Mouse (Mus musculus) frontal cortex, postnatal 36 days (tissue): ENCODE data around the gene Tmem33.

Experiments used
- DNase-seq, 2 experiments: peaks; one replicate each; pipeline ENCODE4 v3.0.0; 2022; ENCODE audit warnings: low spot score in 2 of 2

Tmem33 gene

DNA sequence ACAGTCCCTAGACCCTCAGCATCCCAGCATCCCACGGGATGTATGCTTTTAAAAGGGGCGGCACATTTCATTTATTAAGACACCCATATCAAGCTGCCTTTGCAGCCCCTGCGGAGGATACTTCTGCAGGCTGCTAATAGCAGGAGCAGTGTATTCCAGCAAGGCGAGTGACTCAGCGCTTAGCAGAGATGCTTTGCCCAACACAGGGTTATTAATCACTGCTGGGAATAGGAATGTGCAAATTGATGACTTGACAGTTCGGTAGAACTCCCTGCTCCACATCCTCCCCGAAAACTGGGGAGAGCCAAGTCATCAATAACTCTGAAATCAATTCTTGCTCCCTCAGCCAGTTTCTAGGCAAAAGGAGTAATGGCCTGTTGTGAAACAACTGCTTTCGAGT is 4.7 kb upstream of the Tmem33 start:
- no peak for DNase-seq

- peak in 1 of 2 experiments; percentile 28 for DNase-seq
These were observed 1.9 kb upstream of the Tmem33 start for GRCm38 (mm10) chr5:67258473-67258872.

DNA sequence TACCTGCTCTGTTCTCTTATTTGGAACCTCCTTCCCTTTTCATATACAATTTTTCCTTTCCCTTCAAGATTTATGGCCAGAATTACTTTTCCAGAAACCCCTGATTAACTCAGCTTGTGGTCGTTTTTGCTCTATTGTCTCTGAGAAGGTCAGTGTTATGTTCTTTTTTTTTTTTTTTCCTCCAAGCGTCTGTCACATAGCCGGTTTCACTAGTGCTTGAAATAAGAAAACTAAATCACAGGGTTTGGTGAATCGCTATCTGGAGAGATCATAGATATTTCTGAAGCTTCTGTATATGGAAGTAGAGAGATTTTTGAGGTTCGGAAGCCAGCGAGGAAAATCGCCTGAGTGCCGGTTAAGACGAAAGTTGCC is 220 bp upstream of the Tmem33 start:
- DNase-seq: no peak

DNA sequence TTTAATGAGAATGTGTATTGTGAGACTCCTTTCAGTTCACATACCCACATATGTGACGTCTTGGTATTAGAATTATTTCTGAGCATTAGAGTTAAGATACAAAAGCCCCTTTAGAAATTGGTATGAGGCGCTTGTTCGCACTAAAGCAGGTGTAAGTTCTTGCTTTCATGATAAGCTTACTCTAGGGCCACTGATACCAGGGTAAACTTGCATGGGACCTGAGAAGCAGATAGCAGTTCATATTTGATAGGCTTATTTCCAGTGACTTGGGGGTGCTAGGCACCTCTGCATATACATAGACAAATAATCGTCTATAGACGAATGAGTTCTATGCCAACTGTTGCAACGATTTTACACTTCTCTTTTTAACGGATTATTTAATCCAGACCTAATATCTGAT is 2.6 kb downstream of the Tmem33 start:
- no peak for DNase-seq

- no peak for DNase-seq
These were observed 5.7 kb downstream of the Tmem33 start for GRCm38 (mm10) chr5:67266106-67266505.

GRCm38 (mm10) chr5:67269309-67269708 is 8.9 kb downstream of the Tmem33 start:
- no peak for DNase-seq

DNA sequence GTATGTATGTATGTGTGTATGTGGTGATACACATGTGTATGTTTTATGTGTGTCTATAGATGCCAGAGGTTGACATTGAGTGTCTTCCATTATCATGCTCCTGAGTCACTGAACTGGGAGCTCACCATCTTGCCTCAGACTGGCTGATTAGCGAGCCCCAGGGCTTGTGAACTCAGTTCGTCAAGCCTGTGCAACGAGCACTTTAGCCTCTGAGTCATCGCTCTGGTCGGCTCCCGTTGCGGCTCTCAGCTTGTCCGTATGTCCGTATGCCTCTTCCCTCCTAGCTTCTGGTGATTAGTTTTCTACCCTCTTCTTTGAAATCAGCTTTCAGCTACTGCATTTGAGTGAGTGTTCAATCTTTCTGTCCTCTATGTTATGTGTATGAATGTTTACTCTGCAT is 19.0 kb downstream of the Tmem33 start:
- DNase-seq: no peak

DNA sequence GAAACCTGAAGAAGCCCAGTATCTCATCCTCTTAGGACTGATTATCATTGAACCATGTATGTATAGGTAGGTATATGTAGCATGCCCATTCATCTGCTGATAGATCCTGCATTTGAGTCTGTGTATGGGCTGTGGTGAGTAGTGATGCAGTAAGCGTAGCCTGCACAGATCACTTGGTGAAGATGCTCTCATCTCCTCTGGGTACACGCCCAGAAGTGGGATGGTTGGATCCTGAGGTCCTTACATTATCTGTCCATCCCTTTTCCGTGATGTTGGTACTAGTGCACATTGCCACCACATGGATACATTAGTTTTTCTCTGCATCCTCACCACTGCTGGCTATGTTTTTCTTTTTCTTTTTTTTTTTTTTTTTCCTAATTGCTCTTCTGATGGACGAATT is 19.5 kb downstream of the Tmem33 start:
- no peak for DNase-seq

DNA sequence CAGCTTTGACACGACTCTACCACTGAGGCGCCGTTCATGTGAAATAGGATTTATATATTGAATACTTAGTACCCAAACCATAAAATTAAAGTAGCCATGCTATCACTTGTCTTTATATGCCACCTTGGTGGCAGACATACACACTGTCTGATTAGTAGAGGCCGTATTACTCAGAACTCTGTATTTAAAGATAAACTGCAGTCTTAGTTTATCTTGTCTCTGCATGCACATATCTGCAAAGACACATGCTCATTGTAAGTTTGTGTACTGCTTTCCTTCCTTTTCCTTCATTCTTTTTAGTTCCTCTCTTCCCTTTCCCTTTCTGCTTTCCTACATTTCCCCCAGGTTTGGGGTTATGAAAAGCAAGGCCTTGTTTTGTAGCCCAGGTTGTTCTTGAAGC is 20.0 kb downstream of the Tmem33 start:
- DNase-seq: no peak

GRCm38 (mm10) chr5:67295029-67295428 is 34.7 kb downstream of the Tmem33 start:
- DNase-seq: no peak

DNA sequence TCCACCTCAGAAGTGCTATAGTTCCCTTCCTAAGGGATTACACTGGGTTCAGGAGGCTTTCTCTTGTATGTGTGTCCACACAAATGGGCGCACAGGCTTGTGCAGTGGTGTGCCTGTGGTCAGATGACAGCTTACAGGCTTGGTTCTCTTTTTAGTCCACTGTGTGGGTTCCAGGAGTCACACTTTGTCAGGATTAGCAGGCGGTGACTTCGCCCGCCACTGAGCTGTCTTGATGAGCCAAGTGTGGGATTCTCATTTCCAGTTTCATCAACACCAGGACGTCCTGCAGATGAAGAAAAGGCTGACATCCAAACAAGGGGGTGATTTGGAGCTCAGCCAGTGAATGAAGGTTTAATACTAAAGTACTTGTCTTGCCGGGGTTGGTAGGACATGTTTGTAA is 35.3 kb downstream of the Tmem33 start:
- DNase-seq: peak in 1 of 2 experiments; percentile 10

GRCm38 (mm10) chr5:67296171-67296570 is 35.8 kb downstream of the Tmem33 start:
- no peak for DNase-seq

DNA sequence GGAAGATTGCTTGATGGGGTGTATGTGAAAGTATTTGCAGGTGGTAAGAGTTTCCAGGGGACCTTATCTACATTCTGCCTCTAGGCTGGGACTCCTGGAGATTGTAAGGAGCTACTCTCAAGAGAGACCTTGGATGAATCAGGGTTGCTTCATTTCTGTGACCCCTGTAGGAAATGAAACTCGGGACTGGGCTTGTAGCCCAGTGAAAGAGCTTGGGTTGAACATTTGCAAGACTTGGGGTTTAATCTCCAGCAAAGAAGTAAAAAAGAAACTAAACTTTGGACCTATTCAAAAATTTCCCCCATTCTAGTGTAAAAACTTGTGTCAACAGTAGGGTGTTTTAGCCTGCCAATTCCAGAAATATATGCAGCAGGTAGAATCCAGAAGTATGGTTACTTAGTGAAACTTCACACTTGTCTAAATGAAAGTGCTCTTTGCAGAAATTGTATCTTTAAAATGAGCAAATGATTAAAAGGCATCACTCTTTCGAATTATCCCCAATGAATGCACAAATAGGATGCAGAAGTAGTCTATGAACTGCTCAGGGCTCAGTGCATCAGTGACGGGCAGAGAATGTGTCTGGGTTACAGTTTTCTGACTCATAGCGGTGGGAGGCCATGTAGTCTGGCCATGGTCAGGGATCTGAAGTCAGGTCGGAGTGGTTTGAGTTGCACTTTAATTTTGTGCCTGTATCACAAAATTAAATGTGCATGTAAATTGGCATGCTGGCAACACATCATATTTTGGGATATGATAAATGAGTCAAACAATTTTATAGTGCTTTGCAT is 36.9 kb downstream of the Tmem33 start:
- DNase-seq: no peak

DNA sequence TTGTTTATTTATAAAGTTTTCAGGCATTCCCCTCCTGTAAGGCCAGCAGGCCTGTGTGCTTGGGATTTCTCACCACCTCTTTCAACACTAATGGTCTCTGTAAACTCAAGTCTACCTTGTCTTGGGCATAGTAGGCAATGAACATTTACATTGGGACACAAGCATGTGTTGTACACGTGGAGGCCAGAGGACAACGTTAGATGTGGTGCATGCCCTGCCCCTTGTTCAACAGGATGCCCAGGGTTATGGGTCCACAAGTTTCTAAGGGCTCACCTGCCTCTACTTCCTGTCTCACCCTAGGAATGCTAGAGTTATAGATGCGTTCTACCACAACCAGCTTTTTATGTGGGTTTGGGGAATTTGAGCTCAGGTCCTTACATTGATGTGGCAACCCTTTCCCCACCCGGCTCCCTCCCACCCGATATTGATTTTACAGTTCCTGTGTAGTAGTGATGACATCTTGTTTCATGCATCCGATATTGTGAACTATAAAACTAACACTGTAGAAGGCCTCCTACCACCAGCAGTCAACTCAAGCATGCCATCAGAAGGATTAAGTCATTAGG is 39.6 kb downstream of the Tmem33 start:
- DNase-seq: no peak

GRCm38 (mm10) chr5:67300926-67301597 is 40.7 kb downstream of the Tmem33 start:
- DNase-seq: no peak

DNA sequence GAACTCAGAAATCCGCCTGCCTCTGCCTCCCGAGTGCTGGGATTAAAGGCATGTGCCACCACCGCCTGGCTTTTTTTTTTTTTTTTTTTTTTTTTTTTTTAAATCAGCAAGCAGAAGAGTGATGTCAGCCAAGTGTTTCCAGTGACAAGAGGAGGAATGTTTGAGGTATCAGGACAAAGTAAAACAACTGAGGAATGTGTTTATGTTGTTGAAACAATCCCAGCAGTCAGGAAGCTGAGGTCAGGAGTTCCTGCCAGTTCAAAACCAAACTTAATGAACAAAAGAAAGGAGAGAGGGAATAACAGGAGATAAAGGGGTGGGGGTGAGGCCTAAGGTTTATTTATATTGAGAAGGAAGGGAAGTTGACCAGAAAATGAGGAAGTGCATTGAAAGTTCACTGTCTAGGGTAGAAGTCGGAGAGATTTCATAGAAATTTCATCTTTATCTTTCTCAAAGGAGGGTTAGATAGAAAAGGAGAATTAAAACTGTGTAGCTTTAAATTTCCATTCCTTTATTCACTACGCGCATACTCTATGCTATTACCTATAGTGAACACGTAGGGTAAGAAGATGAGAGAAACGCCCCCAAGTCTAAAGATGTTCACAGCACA is 41.5 kb downstream of the Tmem33 start:
- DNase-seq: no peak

- DNase-seq: no peak
These were observed 43.5 kb downstream of the Tmem33 start for GRCm38 (mm10) chr5:67303816-67304215.

GRCm38 (mm10) chr5:67306698-67307521 is 46.5 kb downstream of the Tmem33 start, which contains the start of gene Slc30a9:
Gene Slc30a9 (plus strand): TSS chr5:67306955.
- DNase-seq: peak; percentile 91 to 93

GRCm38 (mm10) chr5:67307659-67308222 is 47.4 kb downstream of the Tmem33 start:
- DNase-seq: no peak

DNA sequence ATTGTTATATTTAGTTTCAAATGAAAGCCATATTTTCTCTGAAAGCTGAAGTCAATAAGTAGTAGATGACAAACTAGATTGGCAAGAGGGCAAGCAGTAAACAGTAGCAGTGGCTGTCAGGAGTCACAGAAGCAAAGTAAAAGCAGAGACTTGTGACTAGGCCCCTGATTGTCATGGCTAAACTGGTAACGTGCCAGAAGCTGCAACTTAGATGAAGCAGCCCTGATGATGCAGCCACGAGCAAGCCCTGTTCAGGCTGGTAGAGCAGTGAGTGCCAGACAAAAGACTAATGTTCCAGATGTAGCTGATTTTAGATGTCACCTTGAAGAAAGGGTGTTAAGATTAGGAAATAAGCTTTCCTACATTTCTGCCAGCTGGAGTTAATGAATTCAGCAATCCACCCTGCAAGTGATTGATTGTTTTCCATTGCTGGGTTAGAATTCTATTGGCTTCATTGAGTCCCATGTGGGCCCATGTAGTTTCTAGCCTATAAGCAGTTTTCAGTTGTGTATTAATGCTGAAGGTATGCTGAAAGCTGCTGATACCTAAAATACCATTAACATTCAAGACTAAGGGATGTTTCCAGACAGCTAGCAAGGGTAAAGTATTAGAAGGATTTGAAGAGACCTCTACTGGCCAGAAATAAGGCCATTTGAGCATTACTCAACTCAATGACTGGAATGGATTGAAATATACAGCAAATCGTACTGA is 51.6 kb downstream of the Tmem33 start:
- no peak for DNase-seq

- DNase-seq: no peak
These were observed 52.1 kb downstream of the Tmem33 start for GRCm38 (mm10) chr5:67312522-67312851.
